Mouse (Mus musculus): Measurements from ENCODE around the gene H3f3b. TPM values are rescaled to one million over a fixed set of nuclear protein-coding genes. Genes with fewer than 3 reads are reported as not detected.
"Not testable (repeated sequence)": the region's sequence is repeated elsewhere in the genome, so short reads cannot be mapped to it uniquely, and the experiment has no call there.

H3f3b gene
- total RNA-seq, 4 experiments from 2014 or later, result 243 to 308 (median 280) TPM

DNA sequence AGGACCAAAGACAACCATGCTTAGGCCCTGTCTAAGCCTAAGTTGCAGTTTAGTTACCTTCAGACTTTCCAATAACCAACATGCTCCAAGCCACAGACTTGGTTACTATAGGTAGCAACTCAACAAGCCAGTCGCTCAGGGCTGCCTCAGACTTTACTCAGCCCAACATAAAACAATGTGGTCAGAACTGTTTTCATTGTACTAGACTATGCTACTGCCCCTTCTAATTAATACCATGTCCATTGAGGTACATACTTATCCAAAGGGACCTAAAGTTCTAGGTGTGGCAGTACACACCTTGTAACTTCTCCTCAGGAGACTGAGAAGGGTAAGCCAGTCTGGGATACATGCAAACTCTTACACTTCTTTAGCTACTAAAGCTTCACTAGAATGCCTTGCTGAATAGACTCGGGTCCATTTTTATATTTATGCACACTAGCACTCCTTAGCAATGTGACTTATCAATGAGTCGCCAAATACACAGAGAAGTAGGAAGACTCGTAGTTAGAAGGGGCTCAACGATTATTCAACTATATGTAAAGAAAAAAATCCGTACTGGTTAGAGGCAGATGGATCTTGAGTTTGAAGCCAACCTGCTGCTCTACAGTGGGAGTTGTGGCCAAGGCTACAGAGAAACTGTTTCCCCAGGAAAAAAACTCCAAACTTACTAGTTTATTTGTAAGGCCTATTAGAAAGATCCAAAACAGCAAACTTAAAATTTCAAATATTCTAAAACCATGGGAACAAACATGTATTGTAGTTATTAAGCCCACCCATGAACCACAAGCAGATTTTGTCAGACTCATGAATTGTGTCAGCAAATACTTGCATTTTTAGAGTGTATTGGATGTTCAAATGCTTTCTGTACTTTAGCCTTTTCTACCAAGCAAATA lies 6.2 kb downstream of the H3f3b start:
- no peak for DNase-seq (ENCODE audit: low spot score in 2 of 2)

GRCm38 (mm10) chr11:116020519-116020922 lies 7.2 kb downstream of the H3f3b start:
- no peak for DNase-seq (ENCODE audit: low spot score in 2 of 2)

DNA sequence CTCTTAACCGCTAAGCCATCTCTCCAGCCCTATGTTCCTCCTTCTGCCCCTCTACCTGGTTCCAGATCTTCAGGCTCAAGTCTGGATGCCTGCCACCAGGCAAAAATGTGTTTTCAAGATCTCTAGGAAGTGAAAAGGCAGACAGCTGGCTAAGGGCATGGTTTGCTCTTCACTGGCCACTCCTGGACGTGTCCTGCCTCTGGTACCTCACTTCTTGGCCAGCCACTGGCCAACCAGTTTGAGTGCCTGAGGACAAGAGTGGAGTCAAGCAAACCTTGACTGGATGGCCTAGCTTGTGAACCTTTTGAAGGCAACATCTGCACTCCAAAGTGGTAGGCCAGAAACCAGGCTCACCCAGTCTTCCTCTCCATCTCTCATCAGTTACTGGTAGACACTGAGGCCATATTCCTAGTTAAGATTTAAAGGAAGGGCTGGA lies 7.8 kb downstream of the H3f3b start:
- DNase-seq (ENCODE audit: low spot score in 2 of 2), result no peak

DNA sequence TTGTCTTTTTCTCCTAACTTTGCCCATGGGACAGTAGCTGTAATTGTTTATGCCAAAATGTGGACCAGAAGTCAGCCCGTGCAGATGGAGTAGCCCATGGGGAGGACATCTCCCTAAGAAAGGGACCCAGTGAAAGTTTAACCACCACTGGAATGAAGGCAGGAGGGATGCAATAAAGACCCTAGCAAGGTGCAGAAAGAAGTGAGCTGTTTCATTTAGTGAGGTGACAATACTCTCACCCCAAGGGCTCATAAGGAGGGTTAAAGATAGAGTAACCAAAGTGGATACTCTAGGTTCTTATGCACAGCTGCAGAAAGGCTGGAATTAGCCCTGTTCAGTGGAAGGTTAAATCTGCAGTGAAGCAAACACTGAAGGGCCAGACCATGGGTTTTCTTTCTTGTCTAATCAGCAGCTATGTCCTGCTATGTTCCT lies 8.4 kb downstream of the H3f3b start:
- no peak for DNase-seq (ENCODE audit: low spot score in 2 of 2)

DNA sequence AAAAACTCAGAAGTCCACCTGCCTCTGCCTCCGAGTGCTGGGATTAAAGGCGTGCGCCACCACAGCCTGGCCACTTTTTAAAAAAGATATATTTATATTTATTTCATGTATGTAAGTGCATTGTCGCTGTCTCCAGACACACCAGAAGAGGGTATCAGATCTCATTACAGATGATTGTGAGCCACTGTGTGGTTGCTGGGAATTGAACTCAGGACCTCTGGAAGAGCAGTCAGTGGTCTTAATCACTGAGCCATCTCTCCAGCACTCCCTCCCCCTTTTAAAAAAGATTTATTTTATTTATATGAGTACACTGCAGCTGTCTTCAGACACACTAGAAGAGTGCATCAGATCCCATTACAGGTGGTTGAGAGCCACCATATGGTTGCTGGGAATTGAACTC lies 8.9 kb downstream of the H3f3b start:
- DNase-seq (ENCODE audit: low spot score in 2 of 2), result not testable (repeated sequence)

- DNase-seq (ENCODE audit: low spot score in 2 of 2), result no peak
Observed at GRCm38 (mm10) chr11:116018106-116018505, 9.7 kb downstream of the H3f3b start.

GRCm38 (mm10) chr11:116014821-116015220 lies 12.9 kb downstream of the H3f3b start:
- DNase-seq (ENCODE audit: low spot score in 2 of 2), result no peak

DNA sequence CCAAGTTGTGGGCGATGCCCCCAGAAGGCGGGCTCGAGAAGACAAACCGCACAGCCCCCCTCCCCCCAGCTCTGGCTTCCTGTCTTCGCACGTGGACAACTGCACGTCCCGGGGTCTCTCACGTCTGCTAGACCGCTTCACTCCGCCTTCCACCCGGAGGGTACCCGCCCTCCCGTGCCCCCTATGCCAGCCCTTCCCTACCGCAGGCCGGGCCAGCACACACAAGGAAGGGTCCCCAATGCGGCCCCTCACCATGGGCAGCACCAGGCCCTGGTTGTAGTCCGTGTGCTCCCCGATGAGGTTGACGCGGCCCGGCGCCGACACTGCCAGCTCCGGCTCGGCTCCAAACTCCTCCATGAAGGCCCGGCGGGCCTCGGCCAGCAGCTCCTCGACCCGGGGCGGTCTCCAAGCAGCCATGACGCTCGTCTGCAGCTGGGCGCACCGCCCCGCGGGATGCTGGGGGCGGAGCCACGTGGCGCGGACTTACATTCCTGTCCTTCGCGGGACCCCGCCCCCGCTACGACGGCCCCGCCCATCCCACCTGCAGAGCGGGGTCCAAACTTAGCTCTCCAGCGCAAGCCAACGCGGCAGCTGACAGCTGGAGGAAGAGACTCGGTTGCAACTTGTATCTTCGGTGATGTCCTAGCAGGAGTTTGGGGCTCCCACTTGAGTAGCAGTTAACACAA lies 15.4 kb downstream of the H3f3b start, which contains the start of gene Galk1:
Galk1 (minus strand) TSS at position 458 of the 686 bp plus-strand sequence.
- peak; percentile 74 to 77 for DNase-seq (ENCODE audit: low spot score in 2 of 2)

- no peak for DNase-seq (ENCODE audit: low spot score in 2 of 2)
Observed at GRCm38 (mm10) chr11:116011529-116012261, 16.1 kb downstream of the H3f3b start.

DNA sequence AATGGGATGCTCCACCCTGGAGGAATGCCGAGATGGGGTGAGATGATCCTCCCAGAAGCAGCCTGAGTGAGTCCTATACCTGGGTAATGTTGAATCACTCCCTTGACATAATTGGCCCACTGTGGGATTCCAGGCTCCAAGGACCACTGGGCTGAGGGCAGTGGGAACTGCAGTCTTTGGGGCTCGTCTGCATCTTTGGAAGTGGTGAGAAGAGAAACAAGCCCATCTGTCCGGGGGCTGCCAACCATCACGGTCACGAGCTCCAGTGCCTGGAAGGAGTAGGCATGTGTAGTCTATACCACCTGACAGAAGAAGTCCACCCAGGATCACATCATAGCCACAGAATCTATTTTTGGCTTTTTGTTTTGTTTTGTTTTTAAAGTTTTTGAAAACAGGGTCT lies 16.8 kb downstream of the H3f3b start:
- no peak for DNase-seq (ENCODE audit: low spot score in 2 of 2)

- no peak for DNase-seq (ENCODE audit: low spot score in 2 of 2)
Observed at GRCm38 (mm10) chr11:116010146-116010545, 17.6 kb downstream of the H3f3b start.

DNA sequence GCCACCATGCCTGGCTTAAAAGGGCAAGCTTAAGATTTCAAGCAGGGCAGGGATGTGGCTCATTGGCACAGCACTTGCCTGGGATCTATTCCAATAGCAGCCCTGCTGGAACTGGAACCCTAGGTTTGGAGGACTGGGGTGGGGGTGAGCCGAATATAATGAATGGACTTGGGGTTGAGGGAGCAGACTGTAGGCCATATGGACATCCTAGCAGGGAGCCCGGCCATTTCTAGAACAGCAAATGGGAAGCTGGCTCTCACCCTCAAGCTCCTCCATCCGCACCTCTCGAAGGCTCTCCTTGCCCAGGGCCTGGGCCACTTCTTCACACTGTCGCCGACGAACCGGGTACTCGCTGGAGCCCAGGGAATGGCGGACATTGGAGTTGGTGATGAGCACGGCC lies 18.1 kb downstream of the H3f3b start:
- DNase-seq (ENCODE audit: low spot score in 2 of 2), result no peak

GRCm38 (mm10) chr11:116008832-116009375 lies 18.9 kb downstream of the H3f3b start:
- DNase-seq (ENCODE audit: low spot score in 2 of 2), result no peak

- DNase-seq (ENCODE audit: low spot score in 2 of 2), result no peak
Observed at GRCm38 (mm10) chr11:116008411-116008810, 19.4 kb downstream of the H3f3b start.

- no peak for DNase-seq (ENCODE audit: low spot score in 2 of 2)
Observed at GRCm38 (mm10) chr11:116007095-116007850, 20.5 kb downstream of the H3f3b start.

- no peak for DNase-seq (ENCODE audit: low spot score in 2 of 2)
Observed at GRCm38 (mm10) chr11:116005701-116006419, 21.9 kb downstream of the H3f3b start.

- DNase-seq (ENCODE audit: low spot score in 2 of 2), result peak in 1 of 2 experiments; percentile 50
Observed at GRCm38 (mm10) chr11:116004840-116005700, 22.7 kb downstream of the H3f3b start.

DNA sequence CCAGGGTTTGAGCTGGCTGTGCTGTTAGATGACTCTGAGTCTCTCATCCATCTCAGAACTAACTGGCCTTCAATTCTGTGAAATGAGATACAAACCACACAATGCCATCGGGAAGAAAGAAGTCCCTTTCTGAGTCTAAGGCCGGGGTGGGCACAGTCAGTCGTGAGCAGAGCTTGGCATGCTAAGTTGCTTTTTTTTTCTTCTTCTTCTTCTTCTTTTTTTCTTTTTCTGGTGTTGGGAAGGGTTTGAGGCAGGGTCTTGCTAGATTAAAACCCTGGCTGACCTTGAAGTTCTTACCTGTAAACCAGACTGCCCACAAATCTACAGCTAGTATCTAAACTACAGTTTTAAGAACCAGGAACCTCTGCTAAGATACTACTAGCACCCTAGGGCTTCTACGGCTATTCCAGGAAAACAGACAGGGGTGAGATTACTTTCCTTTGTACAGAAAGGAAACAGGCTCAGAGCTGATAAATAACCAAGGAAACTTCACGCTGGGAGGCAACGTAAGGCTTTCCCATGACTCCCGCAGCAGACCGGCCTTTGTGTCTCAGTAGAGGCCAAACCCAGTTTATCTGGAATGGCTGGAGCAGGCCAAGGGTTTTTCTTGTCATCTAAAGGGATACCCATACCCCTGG lies 23.5 kb downstream of the H3f3b start:
- no peak for DNase-seq (ENCODE audit: low spot score in 2 of 2)

- DNase-seq (ENCODE audit: low spot score in 2 of 2), result no peak
Observed at GRCm38 (mm10) chr11:116002894-116003293, 24.9 kb downstream of the H3f3b start.

Measured in layer of hippocampus, adult 8-10 months (tissue).